Mouse (Mus musculus): Measurements from ENCODE around the gene Il1r1.

- no peak for TF ChIP-seq POLR2A (IDR thresholded peaks at IDR 0.05; ENCODE audit: borderline replicate concordance, control insufficient read depth, low read depth, low read length)
- TF ChIP-seq CTCF (IDR thresholded peaks at IDR 0.05; ENCODE audit: control insufficient read depth, insufficient read depth, low read length): no peak
These were observed 69.9 kb downstream of the Il1r1 start for GRCm38 (mm10) chr1:40294824-40295223.
